Mouse (Mus musculus) T-helper 2 cell (primary cell): ENCODE measurements around the gene Rnf44.

Source experiments
- in situ Hi-C: fragments of 300-600 bp; cut with MboI, MseI; formaldehyde crosslinking; loops from one replicate; pipeline ENCODE4 v1.15.1; 2025; ENCODE audit warnings: high pct_unique_total_duplicates

Gene Rnf44

GRCm38 (mm10) chr13:54693558-54694347 is at the start of gene Rnf44:
Gene Rnf44 (minus strand): TSS chr13:54693907.
- in situ Hi-C loops: no loop called here

GRCm38 (mm10) chr13:54738213-54738601 is 44.5 kb upstream of the Rnf44 start:
- in situ Hi-C loops: no loop called here

GRCm38 (mm10) chr13:54737488-54738212 is 43.9 kb upstream of the Rnf44 start:
- in situ Hi-C loops: no loop called here

DNA sequence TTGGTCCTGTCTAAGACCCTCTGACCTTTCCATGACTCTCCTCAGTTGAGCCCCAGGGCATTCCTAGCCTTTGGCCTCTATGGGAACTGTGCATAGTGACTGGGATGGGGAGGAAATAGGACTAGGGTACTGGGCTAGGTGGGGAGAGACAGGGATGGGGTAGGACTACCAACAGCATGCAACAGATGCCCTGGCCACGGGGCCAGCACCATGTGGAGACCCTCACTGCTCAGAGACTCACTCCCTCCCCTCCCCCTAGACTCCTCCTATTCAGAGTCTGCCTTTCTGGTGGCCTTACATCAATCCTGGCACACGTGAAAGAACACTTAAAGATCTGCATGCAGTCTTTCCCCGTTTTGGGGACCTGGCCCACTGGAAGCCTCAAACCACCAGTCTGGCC is 43.2 kb upstream of the Rnf44 start:
- in situ Hi-C loops: no loop called here

- in situ Hi-C loops: no loop called here
These were observed 32.4 kb upstream of the Rnf44 start for GRCm38 (mm10) chr13:54726131-54726530.

DNA sequence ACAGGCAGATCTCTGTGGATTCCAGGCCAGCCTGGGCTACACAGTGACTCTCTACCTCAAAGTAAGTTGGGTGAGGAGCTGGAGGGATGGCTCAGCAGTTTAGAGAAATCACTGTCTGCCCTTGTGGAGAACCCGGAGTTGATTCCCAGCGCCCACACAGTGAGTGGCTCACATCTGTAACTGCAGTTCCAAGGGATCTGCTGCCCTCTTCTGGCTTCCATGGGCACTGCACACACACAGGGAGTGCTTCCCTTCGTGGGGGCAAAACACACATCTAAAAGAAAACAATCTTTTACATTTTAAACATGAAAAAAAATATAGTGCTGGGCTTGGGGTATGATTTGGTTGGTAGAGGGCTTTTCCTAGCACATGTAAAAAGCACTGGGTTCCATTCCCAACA is 29.4 kb upstream of the Rnf44 start:
- in situ Hi-C loops: no loop called here

DNA sequence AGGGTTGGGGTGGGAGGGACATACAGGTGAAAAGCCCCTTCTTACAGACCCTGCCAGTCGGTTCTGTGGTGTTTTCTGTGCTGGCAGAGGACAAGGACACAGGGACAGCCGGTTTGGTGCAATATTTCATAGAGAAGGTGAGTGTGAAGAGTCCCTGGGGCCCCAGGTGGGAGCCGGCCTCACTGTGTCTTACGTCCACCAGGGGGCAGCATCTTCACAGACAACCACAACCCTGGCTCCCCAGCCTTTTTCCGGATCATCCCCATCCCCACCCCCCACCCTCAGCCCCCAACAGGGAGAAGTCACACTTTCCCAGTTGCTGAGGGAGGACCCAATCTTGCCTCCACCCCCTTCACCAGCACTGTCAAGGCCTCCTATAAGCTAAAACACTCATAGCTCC is 23.2 kb upstream of the Rnf44 start:
- in situ Hi-C loops: no loop called here

- in situ Hi-C loops: no loop called here
These were observed 21.3 kb upstream of the Rnf44 start for GRCm38 (mm10) chr13:54714996-54715395.

- in situ Hi-C loops: no loop called here
These were observed 20.7 kb upstream of the Rnf44 start for GRCm38 (mm10) chr13:54714393-54714792.

DNA sequence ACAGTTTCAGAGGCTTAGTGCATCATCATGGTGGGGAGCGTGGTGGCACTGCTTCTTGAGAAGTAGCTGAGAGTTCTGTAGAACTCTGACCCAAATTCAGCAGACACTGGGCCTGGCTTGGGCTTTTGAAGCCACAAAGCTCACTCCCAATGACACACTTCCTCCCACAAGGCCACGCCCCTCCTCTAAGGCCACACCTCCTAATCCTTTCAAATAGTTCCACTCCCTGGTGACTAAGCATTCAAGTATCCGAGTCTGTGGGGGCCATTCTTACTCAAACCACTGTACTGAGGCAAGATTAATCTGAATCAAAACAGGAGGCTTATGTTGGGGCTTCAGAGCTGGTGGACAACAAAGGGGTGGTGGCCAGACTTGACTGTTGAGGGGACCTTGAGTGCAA is 17.2 kb upstream of the Rnf44 start:
- in situ Hi-C loops: no loop called here

DNA sequence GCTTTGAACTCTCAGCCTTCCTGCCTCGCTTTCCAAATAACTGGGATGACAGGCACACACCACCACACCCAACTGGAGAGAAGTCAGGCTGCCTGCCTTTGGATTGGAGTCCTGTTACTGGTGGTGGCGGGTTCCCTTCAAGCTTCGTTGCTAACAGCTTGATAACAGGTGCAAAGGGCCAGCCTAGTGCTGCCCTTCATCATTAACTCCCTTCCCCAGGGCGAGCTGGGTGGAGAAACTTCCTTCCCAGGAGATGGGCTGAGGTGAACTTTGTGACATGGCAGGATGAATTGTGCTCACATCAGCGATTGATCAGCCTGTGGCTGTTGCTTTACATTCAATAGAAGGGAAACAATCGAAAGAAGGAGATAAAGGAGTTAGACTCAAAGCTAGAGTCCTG is 11.2 kb upstream of the Rnf44 start:
- in situ Hi-C loops: no loop called here

DNA sequence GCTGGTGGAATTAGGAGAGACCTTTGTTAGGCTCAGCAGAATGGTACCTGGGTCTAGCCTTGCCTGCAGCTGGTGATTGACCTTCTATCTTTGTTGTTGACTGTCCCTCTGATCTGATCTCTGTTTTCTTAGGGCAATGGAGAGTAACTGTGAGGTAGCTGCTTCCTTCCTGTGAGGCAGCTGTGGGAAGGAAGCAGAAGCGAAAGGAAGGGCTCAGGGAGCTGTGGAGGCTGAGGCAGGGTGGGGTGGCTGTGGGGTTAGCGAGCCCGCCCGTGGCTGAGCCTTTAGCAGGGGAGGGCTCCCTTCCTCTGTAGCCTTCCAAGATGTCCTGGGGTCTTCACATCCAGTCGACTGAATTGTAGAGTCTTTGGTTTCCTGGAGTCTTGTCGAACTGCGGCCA is 8.8 kb upstream of the Rnf44 start:
- in situ Hi-C loops: no loop called here

- in situ Hi-C loops: no loop called here
These were observed 7.5 kb upstream of the Rnf44 start, which contains the start of gene Cdhr2 for GRCm38 (mm10) chr13:54701243-54701642. Gene Cdhr2 (plus strand): TSS chr13:54701461.

DNA sequence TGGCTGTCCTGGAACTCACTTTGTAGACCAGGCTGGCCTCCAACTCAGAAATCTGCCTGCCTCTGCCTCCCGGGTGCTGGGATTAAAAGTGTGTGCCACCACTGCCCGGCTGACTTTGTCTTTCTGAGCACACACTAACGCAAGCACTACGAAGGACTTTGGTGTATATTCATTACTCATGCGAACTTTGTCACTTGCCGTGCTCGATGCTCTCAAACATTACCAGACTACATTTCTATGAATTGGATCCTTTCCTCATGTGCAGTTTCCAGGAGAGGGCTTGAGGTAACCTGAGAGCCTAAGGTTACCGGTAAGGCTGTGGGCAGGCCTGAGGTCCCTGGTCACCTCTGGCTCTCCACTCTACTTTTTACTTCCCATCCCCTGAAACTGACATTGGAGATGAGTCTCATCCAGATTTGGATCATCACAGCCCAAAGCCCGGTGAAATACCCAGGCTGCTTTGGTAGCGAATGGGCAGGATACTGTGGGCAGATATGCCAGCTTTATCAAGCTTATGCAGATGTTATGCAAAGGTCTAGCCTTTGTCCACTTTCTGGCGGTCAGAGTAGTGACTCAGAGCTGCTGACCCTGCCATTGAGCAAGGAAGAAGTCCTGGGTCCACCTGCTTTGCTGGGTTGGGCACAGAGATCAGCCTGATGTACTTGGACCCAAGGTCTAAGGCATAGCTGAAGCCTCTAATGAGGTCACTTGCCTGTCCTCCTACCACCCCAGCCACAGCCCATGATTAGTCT is 1.9 kb upstream of the Rnf44 start:
- in situ Hi-C loops: no loop called here

GRCm38 (mm10) chr13:54694348-54695060 is 797 bp upstream of the Rnf44 start:
- in situ Hi-C loops: no loop called here

- in situ Hi-C loops: no loop called here
These were observed 773 bp downstream of the Rnf44 start for GRCm38 (mm10) chr13:54692711-54693557.

DNA sequence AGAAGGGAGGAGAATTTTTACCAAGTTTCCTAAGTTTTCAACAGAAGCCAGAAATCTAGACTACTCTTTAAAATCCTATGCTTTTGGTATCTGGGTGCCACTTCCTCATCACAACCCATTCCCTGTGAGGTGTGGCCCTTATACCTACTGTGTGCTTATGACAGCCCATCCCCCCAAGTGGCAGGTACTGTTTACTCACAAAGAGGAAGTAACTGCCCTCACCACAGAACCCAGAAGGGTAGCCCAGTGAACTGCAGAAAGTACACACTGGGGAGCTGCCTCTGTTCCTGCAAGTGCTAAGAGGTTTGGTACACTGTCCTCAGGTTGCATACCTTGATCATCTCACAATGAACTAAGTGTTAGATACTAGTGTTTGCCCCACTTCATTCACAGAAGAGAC is 2.0 kb downstream of the Rnf44 start:
- in situ Hi-C loops: no loop called here

- in situ Hi-C loops: no loop called here
These were observed 3.5 kb downstream of the Rnf44 start for GRCm38 (mm10) chr13:54690151-54690740.

DNA sequence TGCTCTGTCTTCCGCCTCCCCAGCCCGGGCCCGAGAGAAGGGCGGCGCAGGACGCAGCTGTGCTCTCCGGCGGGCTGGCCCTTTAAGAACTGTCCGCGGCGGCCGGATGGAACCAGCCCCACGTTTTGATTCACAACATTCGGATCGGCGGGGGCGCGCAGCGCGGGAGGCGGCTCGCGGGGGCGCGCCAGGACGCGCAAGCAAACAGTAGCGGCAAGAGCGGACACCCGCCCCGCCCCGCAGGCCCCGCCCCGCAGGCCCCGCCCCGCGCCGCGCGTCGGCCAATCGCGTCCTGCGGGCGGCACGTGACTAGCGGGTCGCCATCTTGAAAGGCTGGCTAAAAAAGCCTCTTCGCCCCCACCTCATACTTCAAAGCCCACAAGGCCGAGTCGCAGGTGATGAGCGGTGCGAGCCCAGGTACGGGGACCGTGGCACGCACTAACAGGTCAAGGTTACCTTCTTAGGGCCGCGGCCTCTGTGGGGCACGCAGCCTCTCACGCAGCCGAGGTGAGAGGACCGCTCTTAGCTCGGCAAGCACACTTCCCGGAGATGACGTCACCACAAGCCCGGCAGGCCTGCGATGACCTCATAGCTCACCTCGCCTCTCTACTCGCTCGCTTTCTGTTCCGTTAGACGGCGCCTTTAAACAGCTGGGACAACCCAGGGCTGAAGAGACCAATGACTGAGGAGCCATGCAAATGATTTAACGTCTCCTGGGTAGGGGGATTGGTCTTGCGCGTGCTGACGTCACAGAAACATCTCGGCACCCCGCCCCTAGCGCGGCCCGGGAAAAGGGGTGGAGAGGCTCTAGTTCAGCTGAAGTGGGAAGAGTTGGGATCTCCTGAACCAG is 5.9 kb downstream of the Rnf44 start:
- in situ Hi-C loops: no loop called here
